Mouse (Mus musculus) ES-Bruce4 (cell line): ENCODE data around the gene Poc5.

ENCODE experiments used
- CTCF ChIP-seq: IDR thresholded peaks from one replicate; pipeline ENCODE4 v1.8.1; 2011; ENCODE audit warnings: low read depth, low read length
- POLR2A ChIP-seq: IDR thresholded peaks from one replicate; pipeline ENCODE4 v1.8.1; 2011; ENCODE audit warnings: low read length; ENCODE audit not compliant: insufficient read depth

GRCm38 (mm10) chr13:96451386-96452140 lies 63.5 kb downstream of the Poc5 start:
- TF ChIP-seq POLR2A (no peak), CTCF (no peak)
